20 mouse cellular contexts compared by ENCODE assay signal in the genomic region with DNA sequence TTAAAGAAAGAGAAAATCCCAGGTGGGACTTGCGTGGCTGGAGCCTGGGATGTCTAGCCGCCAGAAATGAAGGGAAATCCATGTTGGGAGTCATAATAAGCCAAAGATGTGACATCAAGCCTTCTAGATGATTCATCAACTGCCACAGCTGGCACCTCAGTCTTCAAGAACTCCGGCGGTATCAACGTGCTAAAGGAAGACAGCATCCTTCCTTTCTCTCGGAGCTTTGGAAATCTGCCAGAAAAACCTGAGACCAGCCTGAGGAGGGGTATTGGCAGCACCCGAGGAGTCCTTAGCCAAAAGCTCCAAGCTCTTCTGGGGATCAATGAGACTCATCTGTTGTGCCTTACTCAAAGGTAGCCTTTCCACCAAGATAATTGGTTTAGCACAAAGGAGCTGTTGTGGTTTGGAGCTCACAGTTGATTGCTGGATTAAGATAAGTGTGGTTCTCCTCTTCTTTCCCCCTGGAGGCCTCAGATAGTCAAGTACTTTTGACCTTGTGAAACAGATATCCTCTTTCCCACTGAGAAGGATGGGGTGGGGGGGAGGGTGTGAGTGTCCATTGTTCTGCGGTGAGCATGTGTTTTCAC. TPM values are rescaled to one million over a fixed set of nuclear protein-coding genes. Genes with fewer than 3 reads are reported as not detected.
DNase-seq lines count a peak whose midpoint lies in the region; ATAC-seq and TF ChIP-seq lines count a peak whose summit lies in the region.
"Had no signal": no experiment of that assay in that cellular context is flagged by ENCODE, and none has a peak within 500 bp of the region (broad histone marks: within the 10 kb centered on the region; RNA-seq: fewer than 3 reads in every experiment).

No protein-coding gene starts in this region.

- H3K27ac ChIP-seq in lung, embryonic 14.5 days (ENCODE audit: low read depth): no peak overlapping the region
- peak overlapping the region; percentile 55; the same call in 1 of the 2 replicates for H3K27ac ChIP-seq in liver, embryonic 12.5 days
- H3K27ac ChIP-seq in midbrain, embryonic 14.5 days (replicated peaks; ENCODE audit: low read depth, low read length): no peak overlapping the region
- no peak overlapping the region for H3K27ac ChIP-seq in midbrain, embryonic 16.5 days (ENCODE audit: low read length)
- H3K27ac ChIP-seq: heart, adult 2 months; heart, embryonic 15.5 days; hindbrain, embryonic 10.5 days; stomach, embryonic 15.5 days had no signal

- H3K4me3 ChIP-seq in lung, embryonic 14.5 days (ENCODE audit: low read depth, low read length): no peak overlapping the region
- no peak overlapping the region for H3K4me3 ChIP-seq in liver, embryonic 12.5 days
- H3K4me3 ChIP-seq in myocyte: no peak overlapping the region
- H3K4me3 ChIP-seq in midbrain, embryonic 14.5 days (replicated peaks; ENCODE audit: low read depth, low read length): no peak overlapping the region
- H3K4me3 ChIP-seq in midbrain, embryonic 16.5 days (ENCODE audit: low read depth, low read length): no peak overlapping the region
- H3K4me3 ChIP-seq: heart, adult 2 months; heart, embryonic 15.5 days; hindbrain, embryonic 10.5 days; stomach, embryonic 15.5 days had no signal

- H3K4me1 ChIP-seq in lung, embryonic 14.5 days (ENCODE audit: insufficient read depth): no peaks in the 10 kb centered on the region
- H3K4me1 ChIP-seq in liver, embryonic 12.5 days: peaks cover 33% of the 10 kb centered on the region
- no peaks in the 10 kb centered on the region for H3K4me1 ChIP-seq in midbrain, embryonic 14.5 days (ENCODE audit: control insufficient read depth, insufficient read depth, low read length)
- no peaks in the 10 kb centered on the region for H3K4me1 ChIP-seq in midbrain, embryonic 16.5 days (ENCODE audit: control insufficient read depth, insufficient read depth, low read length)
- H3K4me1 ChIP-seq: heart, embryonic 15.5 days had no signal

- no peaks in the 10 kb centered on the region for H3K79me2 ChIP-seq in myocyte (ENCODE audit: control insufficient read depth, insufficient read depth)

- no peak overlapping the region for H3K9ac ChIP-seq in lung, embryonic 14.5 days
- H3K9ac ChIP-seq in liver, embryonic 12.5 days: no peak overlapping the region
- no peak overlapping the region for H3K9ac ChIP-seq in midbrain, embryonic 14.5 days (replicated peaks; ENCODE audit: low read length)
- no peak overlapping the region for H3K9ac ChIP-seq in midbrain, embryonic 16.5 days (ENCODE audit: low read depth, low read length)
- H3K9ac ChIP-seq: heart, embryonic 15.5 days; stomach, embryonic 15.5 days had no signal

- no peak overlapping the region for H3K4me2 ChIP-seq in lung, embryonic 14.5 days
- H3K4me2 ChIP-seq in liver, embryonic 12.5 days: peak overlapping the region; percentile 42
- H3K4me2 ChIP-seq in myocyte (ENCODE audit: low read depth): peak overlapping the region; percentile 7
- no peak overlapping the region for H3K4me2 ChIP-seq in midbrain, embryonic 14.5 days (ENCODE audit: low read length)
- H3K4me2 ChIP-seq in midbrain, embryonic 16.5 days (ENCODE audit: low read length): no peak overlapping the region
- H3K4me2 ChIP-seq: heart, embryonic 15.5 days; stomach, embryonic 15.5 days had no signal

- no peak for TF ChIP-seq POLR2A in brain, embryonic 14.5 days (IDR thresholded peaks at IDR 0.05; ENCODE audit: borderline replicate concordance, extremely low read depth, insufficient read depth, insufficient read length, poor library complexity, severe bottlenecking)
- no peak for TF ChIP-seq POLR2A in myocyte (IDR thresholded peaks at IDR 0.05; ENCODE audit: insufficient read length, low read depth)

- no peak for ATAC-seq in lung, embryonic 14.5 days (ENCODE audit: insufficient read depth)
- peak; percentile 85 for ATAC-seq in liver, embryonic 12.5 days
- no peak for ATAC-seq in midbrain, embryonic 14.5 days (ENCODE audit: low FRiP score, low TSS enrichment)
- no peak for ATAC-seq in midbrain, embryonic 16.5 days
- ATAC-seq: activated CD4-positive, CD25-positive, alpha-beta regulatory T cell, adult 4 months; forebrain, embryonic 16.5 days had no signal

- no peaks in the 10 kb centered on the region for H3K9me3 ChIP-seq in lung, embryonic 14.5 days (ENCODE audit: low read depth, low read length)
- no peaks in the 10 kb centered on the region for H3K9me3 ChIP-seq in liver, embryonic 12.5 days (replicated peaks)
- no peaks in the 10 kb centered on the region for H3K9me3 ChIP-seq in midbrain, embryonic 14.5 days (ENCODE audit: control insufficient read depth, low read length)
- no peaks in the 10 kb centered on the region for H3K9me3 ChIP-seq in midbrain, embryonic 16.5 days (replicated peaks; ENCODE audit: control insufficient read depth, low read length, poor library complexity, severe bottlenecking)
- H3K9me3 ChIP-seq: heart, embryonic 15.5 days; hindbrain, embryonic 10.5 days; stomach, embryonic 15.5 days had no signal

- peak; percentile 2 for DNase-seq in lung, embryonic 14.5 days
- DNase-seq in lung, postnatal 14 days: no peak
- peak; percentile 33 for DNase-seq in brain, embryonic 14.5 days (ENCODE audit: low read depth)
- DNase-seq in midbrain, embryonic 14.5 days: no peak
- no peak for DNase-seq in layer of hippocampus, postnatal 14 days (ENCODE audit: low spot score in 2 of 2)
- DNase-seq: adrenal gland, postnatal 25 days; cerebellum, postnatal 14 days; heart, adult 2 months; kidney, adult 2 months; kidney, postnatal 36 days; left cerebral cortex, postnatal 4 days; spleen, adult 18-20 months had no signal

- no peak overlapping the region for H3ac ChIP-seq in myocyte (ENCODE audit: control insufficient read depth, insufficient read length)

- no peak for TF ChIP-seq CTCF in lung, embryonic 14.5 days (IDR thresholded peaks at IDR 0.05; ENCODE audit: low read depth)
- no peak for TF ChIP-seq CTCF in brain, embryonic 14.5 days (IDR thresholded peaks at IDR 0.05; ENCODE audit: borderline replicate concordance, extremely low read depth, insufficient read depth, insufficient read length)

- WGBS in lung, embryonic 14.5 days: 36% methylated on average over 8 of the region's 8 CpGs
- WGBS in liver, embryonic 12.5 days (ENCODE audit: insufficient replicate concordance): 27% methylated on average over 8 of the region's 8 CpGs
- 70% methylated on average over 8 of the region's 8 CpGs for WGBS in midbrain, embryonic 14.5 days
- whole genome bisulfite sequencing in midbrain, embryonic 16.5 days: 60% methylated on average over 8 of the region's 8 CpGs

- H3K27me3 ChIP-seq in lung, embryonic 14.5 days (ENCODE audit: insufficient read depth, low read length): no peaks in the 10 kb centered on the region
- no peaks in the 10 kb centered on the region for H3K27me3 ChIP-seq in liver, embryonic 12.5 days (replicated peaks)
- H3K27me3 ChIP-seq in myocyte (ENCODE audit: control insufficient read depth, insufficient read depth, insufficient read length): no peaks in the 10 kb centered on the region
- no peaks in the 10 kb centered on the region for H3K27me3 ChIP-seq in midbrain, embryonic 14.5 days (ENCODE audit: control insufficient read depth, insufficient read depth, low read length)
- H3K27me3 ChIP-seq in midbrain, embryonic 16.5 days (ENCODE audit: control insufficient read depth, insufficient read depth, low read depth, low read length): no peaks in the 10 kb centered on the region
- H3K27me3 ChIP-seq: heart, embryonic 15.5 days; stomach, embryonic 15.5 days had no signal

- H3K36me3 ChIP-seq in lung, embryonic 14.5 days (ENCODE audit: insufficient read depth): no peaks in the 10 kb centered on the region
- H3K36me3 ChIP-seq in liver, embryonic 12.5 days: no peaks in the 10 kb centered on the region
- H3K36me3 ChIP-seq in myocyte (ENCODE audit: control insufficient read depth, insufficient read depth): no peaks in the 10 kb centered on the region
- H3K36me3 ChIP-seq in midbrain, embryonic 14.5 days (ENCODE audit: control insufficient read depth, insufficient read depth, low read length): no peaks in the 10 kb centered on the region
- no peaks in the 10 kb centered on the region for H3K36me3 ChIP-seq in midbrain, embryonic 16.5 days (ENCODE audit: control insufficient read depth, insufficient read depth, low read length)
- H3K36me3 ChIP-seq: heart, embryonic 15.5 days; hindbrain, embryonic 10.5 days; stomach, embryonic 15.5 days had no signal

TF ChIP-seq in myocyte, 11 proteins besides CTCF, POLR2A, EP300 and RAD21:
- TF ChIP-seq MYOG (IDR thresholded peaks at IDR 0.05; ENCODE audit: control insufficient read depth in 1 of 3, insufficient read depth in 1 of 3, insufficient read length in 2 of 3, low read depth in 2 of 3): no peak
- TF ChIP-seq REST (IDR thresholded peaks at IDR 0.05; ENCODE audit: insufficient read depth, insufficient read length): no peak
- TF ChIP-seq TCF3 (IDR thresholded peaks at IDR 0.05; ENCODE audit: insufficient read length, low read depth): no peak
- TF ChIP-seq MYOD1 (IDR thresholded peaks at IDR 0.05; ENCODE audit: control insufficient read depth in 1 of 3, insufficient read length in 2 of 3, low read depth in 2 of 3): peak in 1 of 3 experiments; percentile 15
- no peak for TF ChIP-seq USF1 (IDR thresholded peaks at IDR 0.05; ENCODE audit: low read depth)
- TF ChIP-seq MAX (IDR thresholded peaks at IDR 0.05; ENCODE audit: low read depth): no peak

RNA-seq across cellular contexts. Expression of gene Enpp1, which starts 46.5 kb away (rescaled TPM):
- polyA plus RNA-seq in lung, embryonic 14.5 days (2014; fragmentation: Nextera tagmentation; extraction: Ambion mirVana): 2.3 and 2.9 TPM in 2 replicates
- polyA plus RNA-seq in brain, embryonic 14.5 days (2012; rRNA removed): 0.74 and 2.4 TPM in 2 replicates
- polyA plus RNA-seq in liver, embryonic 12.5 days (2016; fragmentation: Nextera tagmentation; extraction: Ambion mirVana): 1.5 and 2.1 TPM in 2 replicates
- polyA plus RNA-seq in myocyte (2012; fragmentation: generic; extraction: Trizol): 2.6 TPM
- polyA plus RNA-seq in midbrain, embryonic 14.5 days (2014; fragmentation: Nextera tagmentation; extraction: Ambion mirVana): 0.55 and 4.2 TPM in 2 replicates
- 2.8 and 3.3 TPM in 2 replicates for polyA plus RNA-seq in midbrain, embryonic 16.5 days (2015; fragmentation: Nextera tagmentation; extraction: Ambion mirVana)
- total RNA-seq in layer of hippocampus, postnatal 14 days (2021): 1 to 10 TPM; 4.2 to 5.6 TPM

Comparison
In these comparisons a context has a peak if more than half of its experiments do, and no peak if none do; other contexts are left out.
1. DNase-seq: peak in lung, embryonic 14.5 days (single experiment) and brain, embryonic 14.5 days (single experiment); none in lung, postnatal 14 days (single experiment), midbrain, embryonic 14.5 days (single experiment) and layer of hippocampus, postnatal 14 days (0 of 2).
2. H3K4me2 ChIP-seq: peak in liver, embryonic 12.5 days (single experiment) and myocyte (single experiment); none in lung, embryonic 14.5 days (single experiment), midbrain, embryonic 14.5 days (single experiment) and midbrain, embryonic 16.5 days (single experiment).